Mouse (Mus musculus) CH12.LX (cell line): Measurements from ENCODE around the gene Fhit. TPM values are rescaled to one million over a fixed set of nuclear protein-coding genes. Genes with fewer than 3 reads are reported as not detected.

Experiments
- DNase-seq: peaks from one replicate; pipeline ENCODE4 v3.0.0-alpha.2; 2013; ENCODE audit errors: extremely low read depth
- H3K27ac ChIP-seq: 2 replicates; pipeline ENCODE4 v1.5.1; 2012; ENCODE audit warnings: low read depth, mild to moderate bottlenecking, control low read depth, moderate library complexity; ENCODE audit not compliant: insufficient read depth
- H3K27me3 ChIP-seq: replicated peaks from 2 replicates; pipeline ENCODE3; 2012; ENCODE audit warnings: inconsistent platforms
- H3K36me3 ChIP-seq, 2 experiments: replicated peaks in 1 of 2; 2 replicates each; pipeline versions ENCODE3 to v1.6.1; 2012; ENCODE audit warnings: inconsistent platforms in 1 of 2, low read length in 1 of 2, mild to moderate bottlenecking in 1 of 2, mixed read lengths in 1 of 2, moderate library complexity in 1 of 2; ENCODE audit not compliant: control insufficient read depth in 1 of 2, insufficient read depth in 1 of 2
- H3K4me1 ChIP-seq, 2 experiments: 2 replicates each; pipeline ENCODE4 v1.6.1; 2012; ENCODE audit warnings: inconsistent platforms in 1 of 2, moderate library complexity in 1 of 2; ENCODE audit not compliant: insufficient read depth in 2 of 2, control insufficient read depth in 1 of 2
- H3K4me2 ChIP-seq: 2 replicates; pipeline ENCODE4 v1.6.1; 2012; ENCODE audit warnings: low read depth, mild to moderate bottlenecking, control low read depth; ENCODE audit not compliant: poor library complexity, insufficient read depth, severe bottlenecking
- H3K4me3 ChIP-seq, 3 experiments: fragments of 150-350 bp in 1 of 3; sonication (generic) in 1 of 3; replicated peaks in 1 of 3; 2 replicates each; pipeline versions ENCODE3 to v1.5.1; 2011 to 2012; ENCODE audit warnings: low read depth in 2 of 3, low read length in 2 of 3, mild to moderate bottlenecking in 2 of 3, moderate library complexity in 2 of 3, control low read depth in 1 of 3, improper control_type of control experiment in 1 of 3, inconsistent platforms in 1 of 3, mixed read lengths in 1 of 3; ENCODE audit not compliant: poor library complexity in 1 of 3
- H3K79me2 ChIP-seq: replicated peaks from 2 replicates; pipeline ENCODE4 v1.6.1; 2012; ENCODE audit warnings: mild to moderate bottlenecking, moderate library complexity; ENCODE audit not compliant: control insufficient read depth, poor library complexity, insufficient read depth, severe bottlenecking; ENCODE audit errors: extremely low read depth
- H3K9ac ChIP-seq: 2 replicates; pipeline ENCODE4 v1.6.1; 2012; ENCODE audit warnings: low read depth, mild to moderate bottlenecking, control low read depth, moderate library complexity; ENCODE audit not compliant: insufficient read depth
- H3K9me3 ChIP-seq: replicated peaks from 2 replicates; pipeline ENCODE3; 2012; ENCODE audit warnings: low read length, inconsistent platforms, mixed read lengths
- BHLHE40 ChIP-seq: IDR thresholded peaks from 2 replicates; pipeline ENCODE4 v1.6.1; 2011; ENCODE audit warnings: mild to moderate bottlenecking, low read depth, low read length, improper control_type of control experiment
- CHD2 ChIP-seq: IDR thresholded peaks from 2 replicates; pipeline ENCODE4 v1.6.1; 2011; ENCODE audit warnings: low read length, improper control_type of control experiment
- CTCF ChIP-seq, 2 experiments: IDR thresholded peaks in 1 of 2; conservative IDR thresholded peaks in 1 of 2; 2 replicates each; pipeline ENCODE4 v1.5.1; 2011 to 2012; ENCODE audit warnings: low read depth in 2 of 2, low read length in 2 of 2, improper control_type of control experiment in 1 of 2, inconsistent platforms in 1 of 2, mild to moderate bottlenecking in 1 of 2, moderate library complexity in 1 of 2
- E2F4 ChIP-seq: IDR thresholded peaks from 2 replicates; pipeline ENCODE4 v1.6.1; 2011; ENCODE audit warnings: low read depth, low read length, improper control_type of control experiment; ENCODE audit not compliant: insufficient replicate concordance
- ELF1 ChIP-seq: IDR thresholded peaks from 2 replicates; pipeline ENCODE4 v1.6.1; 2014; ENCODE audit warnings: low read depth, mild to moderate bottlenecking, inconsistent platforms, low read length, improper control_type of control experiment
- ETS1 ChIP-seq: conservative IDR thresholded peaks from 2 replicates; pipeline ENCODE4 v1.6.1; 2012; ENCODE audit warnings: low read depth, mild to moderate bottlenecking, inconsistent platforms, low read length, improper control_type of control experiment, moderate library complexity
- HCFC1 ChIP-seq: IDR thresholded peaks from 2 replicates; pipeline ENCODE4 v1.6.1; 2012; ENCODE audit warnings: low read depth, mild to moderate bottlenecking, inconsistent platforms, low read length, improper control_type of control experiment
- JUN ChIP-seq: IDR thresholded peaks from 2 replicates; pipeline ENCODE4 v1.6.1; 2011; ENCODE audit warnings: low read depth, mild to moderate bottlenecking, low read length, improper control_type of control experiment, moderate library complexity; ENCODE audit not compliant: insufficient read depth
- JUND ChIP-seq: conservative IDR thresholded peaks from 2 replicates; pipeline ENCODE4 v1.6.1; 2011; ENCODE audit warnings: low read depth, low read length, improper control_type of control experiment
- KAT2A ChIP-seq: IDR thresholded peaks from 2 replicates; pipeline ENCODE4 v1.6.1; 2012; ENCODE audit warnings: low read length, improper control_type of control experiment, inconsistent platforms; ENCODE audit not compliant: insufficient replicate concordance
- MAFK ChIP-seq: IDR thresholded peaks from 2 replicates; pipeline ENCODE4 v1.6.1; 2011; ENCODE audit warnings: low read length, improper control_type of control experiment; ENCODE audit not compliant: insufficient replicate concordance
- MAX ChIP-seq: IDR thresholded peaks from 2 replicates; pipeline ENCODE4 v1.6.1; 2011; ENCODE audit warnings: low read length, improper control_type of control experiment
- MAZ ChIP-seq: IDR thresholded peaks from 2 replicates; pipeline ENCODE4 v1.6.1; 2012; ENCODE audit warnings: low read depth, mild to moderate bottlenecking, inconsistent platforms, low read length, improper control_type of control experiment, moderate library complexity
- MEF2A ChIP-seq: IDR thresholded peaks from 2 replicates; pipeline ENCODE4 v1.6.1; 2014; ENCODE audit warnings: low read depth, mild to moderate bottlenecking, inconsistent platforms, low read length, improper control_type of control experiment, borderline replicate concordance
- MXI1 ChIP-seq: IDR thresholded peaks from 2 replicates; pipeline ENCODE4 v1.6.1; 2011; ENCODE audit warnings: mild to moderate bottlenecking, low read depth, low read length, improper control_type of control experiment
- MYC ChIP-seq: IDR thresholded peaks from 2 replicates; pipeline ENCODE4 v1.6.1; 2011; ENCODE audit warnings: low read depth, mild to moderate bottlenecking, improper control_type of control experiment, low read length
- NELFE ChIP-seq: IDR thresholded peaks from 2 replicates; pipeline ENCODE4 v1.6.1; 2011; ENCODE audit warnings: low read depth, low read length, improper control_type of control experiment
- NRF1 ChIP-seq: IDR thresholded peaks from 2 replicates; pipeline ENCODE4 v1.6.1; 2014; ENCODE audit warnings: low read depth, mild to moderate bottlenecking, inconsistent platforms, low read length, improper control_type of control experiment, moderate library complexity
- PAX5 ChIP-seq: IDR thresholded peaks from 2 replicates; pipeline ENCODE4 v1.6.1; 2012; ENCODE audit warnings: low read length, inconsistent platforms, mixed read lengths
- POLR2A ChIP-seq: IDR thresholded peaks from 2 replicates; pipeline ENCODE4 v1.6.1; 2011; ENCODE audit warnings: low read depth, mild to moderate bottlenecking, improper control_type of control experiment, low read length
- SMC3 ChIP-seq: IDR thresholded peaks from 2 replicates; pipeline ENCODE4 v1.6.1; 2011; ENCODE audit warnings: low read depth, low read length, improper control_type of control experiment
- TCF12 ChIP-seq: IDR thresholded peaks from 2 replicates; pipeline ENCODE4 v1.6.1; 2014; ENCODE audit warnings: low read depth, mild to moderate bottlenecking, inconsistent platforms, low read length, improper control_type of control experiment
- UBTF ChIP-seq: IDR thresholded peaks from 2 replicates; pipeline ENCODE4 v1.6.1; 2012; ENCODE audit warnings: low read depth, mild to moderate bottlenecking, inconsistent platforms, low read length, improper control_type of control experiment, moderate library complexity
- USF2 ChIP-seq: conservative IDR thresholded peaks from 2 replicates; pipeline ENCODE4 v1.6.1; 2011; ENCODE audit warnings: low read depth, low read length, improper control_type of control experiment
- ZMIZ1 ChIP-seq: IDR thresholded peaks from 2 replicates; pipeline ENCODE4 v1.6.1; 2012; ENCODE audit warnings: low read depth, mild to moderate bottlenecking, inconsistent platforms, low read length, improper control_type of control experiment
- ZNF384 ChIP-seq: IDR thresholded peaks from 2 replicates; pipeline ENCODE4 v1.6.1; 2012; ENCODE audit warnings: low read depth, low read length, improper control_type of control experiment, inconsistent platforms
- dilution Hi-C: fragments of 300-500 bp; cut with MboI; formaldehyde crosslinking; loops from 2 replicates; pipeline ENCODE4 v1.14.3; 2020; ENCODE audit warnings: low sequenced_read_pairs; ENCODE audit not compliant: extremely low pct_unique_long_range_greater_than_20kb, extremely low pct_ligation_motif_present
- in situ Hi-C: fragments of 300-500 bp; cut with MboI; formaldehyde crosslinking; loops from 3 replicates; pipeline ENCODE4 v1.14.3; 2019; ENCODE audit warnings: low sequenced_read_pairs, low pct_ligation_motif_present, low pct_unique_long_range_greater_than_20kb, mixed read lengths
- polyA plus RNA-seq: library from polyadenylated mRNA; unstranded; fragments of >175 nt; gene quantifications from 2 replicates; pipeline ENCODE4 v1.2.1, GENCODE M21; 2012; ENCODE audit warnings: low read depth; ENCODE audit not compliant: insufficient read length
- total RNA-seq, 2 experiments: library from RNA; depleted of rRNA; stranded (reverse); fragments of 300-350 nt in 1 of 2; fragments of >200 nt in 1 of 2; gene quantifications; 2 replicates each; pipeline ENCODE4 v1.2.3; 2012 to 2014

Fhit gene
- total and polyA plus RNA-seq, 3 experiments = 0.64 to 1.9 (median 0.64) TPM

DNA sequence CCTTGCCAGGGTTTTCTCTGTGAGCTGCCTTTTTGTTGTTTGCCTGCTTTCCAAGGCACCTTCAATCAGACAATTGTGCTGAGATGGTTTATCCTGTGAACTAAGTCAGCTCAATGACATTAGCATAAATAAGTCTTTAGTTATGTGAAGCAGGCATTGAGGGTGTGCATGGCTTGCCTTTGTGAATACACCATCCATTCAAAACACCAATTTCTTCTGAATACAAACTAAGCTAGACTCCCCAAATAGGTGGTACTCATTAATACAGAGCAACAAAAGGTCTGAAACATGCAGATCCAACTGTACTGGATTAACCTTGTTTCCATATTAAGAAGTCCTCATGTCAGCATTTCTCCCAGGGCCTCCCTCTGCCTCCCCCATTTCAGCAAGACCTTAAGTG, 1561.6 kb downstream of the Fhit start:
- dilution Hi-C loops (no loop called here), in situ Hi-C loops (no loop called here)
- H3K27ac ChIP-seq = no peak overlapping the region
- 0 out of 4 replicates have a peak, but pooled peaks cover 0 to 4% of the 10 kb centered on the region in 2 experiments for H3K4me1 ChIP-seq
- no peak overlapping the region for H3K4me2 ChIP-seq
- no peak overlapping the region for H3K9ac ChIP-seq
- no peaks in the 10 kb centered on the region for H3K9me3 ChIP-seq
- H3K4me3 ChIP-seq = no peak overlapping the region
- no peaks in the 10 kb centered on the region for H3K27me3 ChIP-seq
- no peak for DNase-seq
- no peaks in the 10 kb centered on the region for H3K79me2 ChIP-seq
- TF ChIP-seq KAT2A (no peak), ZMIZ1 (no peak), TCF12 (no peak), POLR2A (no peak), JUND (no peak), MYC (no peak), CHD2 (no peak), ZNF384 (no peak)
- H3K36me3 ChIP-seq = no peaks in the 10 kb centered on the region

- no peaks in the 10 kb centered on the region for H3K27me3 ChIP-seq
- DNase-seq = no peak
- 0 out of 4 replicates have a peak, but pooled peaks cover 0 to 4% of the 10 kb centered on the region in 2 experiments for H3K4me1 ChIP-seq
- in situ Hi-C loops (no loop called here), dilution Hi-C loops (no loop called here)
- no peak overlapping the region for H3K9ac ChIP-seq
- no peaks in the 10 kb centered on the region for H3K9me3 ChIP-seq
- no peaks in the 10 kb centered on the region for H3K36me3 ChIP-seq
- H3K4me3 ChIP-seq = no peak overlapping the region
- H3K27ac ChIP-seq = no peak overlapping the region
- TF ChIP-seq JUND (no peak), CTCF (conservative IDR thresholded peaks at IDR 0.05 in 1 of 2, IDR thresholded peaks at IDR 0.05 in 1 of 2; ENCODE audit: low read depth in 2 of 2, low read length in 2 of 2) (no peak; a peak in 1 of 4 replicates), MAZ (no peak), USF2 (no peak), MXI1 (no peak), POLR2A (no peak), ELF1 (no peak), HCFC1 (no peak)
- no peaks in the 10 kb centered on the region for H3K79me2 ChIP-seq
- no peak overlapping the region for H3K4me2 ChIP-seq
Measured at GRCm38 (mm10) chr14:9597460-9597977, 1564.3 kb downstream of the Fhit start.

- Histone ChIP-seq H3K4me1 (no peaks in the 10 kb centered on the region), H3K27me3 (no peaks in the 10 kb centered on the region), H3K9me3 (no peaks in the 10 kb centered on the region), H3K9ac (no peak overlapping the region), H3K4me3 (no peak overlapping the region), H3K36me3 (no peaks in the 10 kb centered on the region), H3K27ac (no peak overlapping the region), H3K4me2 (no peak overlapping the region), H3K79me2 (no peaks in the 10 kb centered on the region)
- dilution Hi-C loops (no loop called here), in situ Hi-C loops (no loop called here)
- no peak for DNase-seq
- no peak for TF ChIP-seq ZNF384
- TF ChIP-seq CTCF (conservative IDR thresholded peaks at IDR 0.05 in 1 of 2, IDR thresholded peaks at IDR 0.05 in 1 of 2; ENCODE audit: low read depth in 2 of 2, low read length in 2 of 2) = no peak
- no peak for TF ChIP-seq PAX5
- TF ChIP-seq MAFK = no peak
- TF ChIP-seq HCFC1 = no peak
- no peak for TF ChIP-seq MEF2A
- TF ChIP-seq SMC3 = no peak
- TF ChIP-seq NRF1 = no peak
- TF ChIP-seq POLR2A = no peak
- TF ChIP-seq E2F4 = no peak
- TF ChIP-seq NELFE = no peak
- no peak for TF ChIP-seq ETS1
- TF ChIP-seq JUN = no peak
- no peak for TF ChIP-seq CHD2
- no peak for TF ChIP-seq BHLHE40
- TF ChIP-seq JUND = no peak
- TF ChIP-seq MAX = no peak
- no peak for TF ChIP-seq UBTF
Measured at GRCm38 (mm10) chr14:9589121-9589520, 1572.7 kb downstream of the Fhit start.
